Mouse (Mus musculus): ENCODE measurements around the gene Kir3dl2.
"Not testable (repeated sequence)": the region's sequence is repeated elsewhere in the genome, so short reads cannot be mapped to it uniquely, and the experiment has no call there.

Gene Kir3dl2

GRCm38 (mm10) chrX:136543956-136544355 is at the start of gene Kir3dl2:
Gene Kir3dl2 (minus strand): TSS chrX:136544056.
- DNase-seq: not testable (repeated sequence)

- DNase-seq: no peak
These were observed 47.0 kb upstream of the Kir3dl2 start for GRCm38 (mm10) chrX:136590897-136591257.

DNA sequence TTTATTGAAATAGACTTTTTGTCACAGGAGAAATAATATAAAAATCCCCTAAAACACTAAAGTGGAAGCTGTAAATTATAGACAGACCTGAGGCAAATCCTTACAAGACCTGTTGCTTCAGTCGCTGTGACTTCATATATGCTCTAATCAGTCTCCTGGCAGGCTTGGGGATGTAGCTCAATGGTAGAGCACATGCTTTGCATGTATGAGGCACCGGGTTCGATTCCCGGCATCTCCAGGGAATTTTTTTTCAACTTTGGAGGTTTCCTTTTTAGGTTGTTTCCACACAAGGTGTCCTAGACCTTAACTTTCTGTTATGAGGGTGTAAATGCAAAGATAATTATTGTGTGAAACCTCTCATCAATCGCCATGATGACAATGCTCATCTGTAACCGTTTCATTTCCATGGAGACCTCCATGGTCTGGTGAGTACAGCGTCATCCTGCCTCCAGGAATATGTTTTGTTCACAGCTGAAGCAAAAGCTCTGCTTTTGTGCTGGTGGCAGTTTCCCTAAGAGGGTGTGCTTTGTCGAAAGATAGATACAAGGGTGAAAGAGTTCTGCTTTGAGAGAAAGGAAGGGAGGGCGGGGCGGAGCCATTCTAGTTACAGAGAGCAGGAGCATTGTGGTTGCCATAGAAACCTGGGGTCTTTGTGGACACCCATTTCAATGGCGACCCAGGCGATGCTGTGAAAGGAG is 46.5 kb upstream of the Kir3dl2 start, which contains the start of gene Tceal3:
Gene Tceal3 (plus strand): TSS at position 644 of the 698 bp plus-strand sequence.
- DNase-seq: no peak

GRCm38 (mm10) chrX:136584617-136585016 is 40.8 kb upstream of the Kir3dl2 start:
- DNase-seq: no peak

GRCm38 (mm10) chrX:136569094-136569493 is 25.2 kb upstream of the Kir3dl2 start:
- not testable (repeated sequence) for DNase-seq

DNA sequence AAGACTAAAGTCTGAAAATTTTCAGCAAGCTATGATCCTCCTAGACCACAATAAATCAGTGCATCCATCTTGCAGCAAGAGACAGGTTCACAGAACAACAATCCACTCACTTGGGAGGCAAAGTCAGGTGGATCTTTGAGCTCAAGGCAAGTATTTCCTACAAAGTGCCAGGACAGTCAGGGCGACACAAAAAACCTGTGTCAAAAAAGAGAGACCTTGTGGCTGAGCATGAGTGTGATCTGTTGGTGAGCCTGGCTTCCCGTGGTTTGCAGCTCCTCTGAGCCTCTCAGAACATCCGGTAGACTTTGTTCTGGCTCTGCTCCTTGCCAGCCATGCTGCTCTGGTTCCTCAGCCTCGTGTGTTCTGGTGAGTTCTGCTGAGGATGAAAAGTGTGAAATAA is 26.2 kb downstream of the Kir3dl2 start, which contains the start of gene Kir3dl1:
Gene Kir3dl1 (plus strand): TSS at position 301 of the 400 bp plus-strand sequence.
- DNase-seq: not testable (repeated sequence)
